Mouse (Mus musculus): ENCODE measurements around the gene Bcas3. TPM values are rescaled to one million over a fixed set of nuclear protein-coding genes. Genes with fewer than 3 reads are reported as not detected.

The Bcas3 gene
- polyA plus RNA-seq, 1 experiment from 2014 or later, result 18.1 TPM

DNA sequence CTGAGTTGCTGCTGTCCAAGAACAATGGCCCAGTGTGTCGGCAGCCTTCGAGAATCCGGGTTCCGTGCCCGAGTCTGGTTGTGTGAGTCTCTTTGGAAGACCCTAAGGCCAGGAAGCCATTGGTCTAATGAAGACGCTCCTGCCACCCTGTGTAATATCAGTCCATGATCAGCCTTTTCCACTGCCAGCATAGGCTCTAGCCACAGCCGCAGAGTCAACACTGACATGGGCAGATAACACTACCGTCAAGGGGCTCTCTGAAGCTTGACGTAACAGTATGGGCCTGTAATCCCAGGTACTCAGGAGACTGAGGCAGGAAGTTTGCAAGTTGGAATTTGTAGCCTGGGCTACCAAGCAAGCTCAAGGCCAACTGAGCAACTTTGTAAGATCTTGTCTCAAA lies 405.9 kb downstream of the Bcas3 start:
- peak; percentile 67; the same call in 1 of the 2 replicates for ATAC-seq (ENCODE audit: insufficient read depth)
- 41% methylated on average over 9 of the region's 9 CpGs for WGBS (ENCODE audit: insufficient replicate concordance)

DNA sequence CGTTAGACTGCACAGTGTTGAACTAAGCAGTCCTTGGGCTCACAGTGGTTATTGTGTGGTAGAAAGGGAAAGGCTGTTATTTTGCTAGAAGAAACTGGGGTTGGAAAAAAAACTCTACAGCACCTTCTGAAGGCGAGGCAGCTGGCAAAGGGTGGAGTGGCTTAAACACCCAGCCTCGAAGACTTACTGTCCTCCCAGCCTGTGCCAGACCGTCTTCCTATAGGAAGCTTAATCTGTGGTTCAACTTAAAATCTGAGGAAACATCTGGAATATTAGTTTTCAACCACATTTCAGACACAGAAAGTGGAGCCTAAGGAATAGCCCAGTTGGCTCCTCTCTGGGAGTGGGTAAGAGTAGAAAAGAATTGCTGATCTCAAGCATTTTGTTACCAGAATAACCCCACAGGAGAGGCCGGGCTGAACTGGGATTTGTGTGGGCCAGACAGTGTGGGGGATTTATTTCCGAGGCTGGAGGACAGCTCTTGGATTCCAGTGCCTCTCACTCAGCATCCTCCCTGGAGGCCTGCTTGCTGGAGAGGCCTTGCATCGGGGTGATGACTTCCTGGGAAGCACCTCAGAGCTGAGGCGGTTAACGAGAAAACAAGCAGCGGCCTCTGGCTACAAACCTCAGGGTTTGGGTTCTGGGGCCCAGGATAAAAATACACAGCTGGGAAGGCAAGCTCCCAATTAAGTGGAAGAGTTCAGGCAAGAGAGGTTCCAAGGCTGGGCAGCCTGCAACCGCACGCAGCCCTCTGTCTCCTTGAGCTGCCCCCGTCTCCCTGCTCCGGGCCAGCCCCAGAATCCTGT lies 406.9 kb downstream of the Bcas3 start:
- H3K4me1 ChIP-seq (replicated peaks), result peaks cover 22% of the 10 kb centered on the region
- H3K27me3 ChIP-seq, result peaks cover 80% of the 10 kb centered on the region
- no peak overlapping the region for H3K4me3 ChIP-seq (replicated peaks)
- no peaks in the 10 kb centered on the region for H3K36me3 ChIP-seq (replicated peaks)
- no peaks in the 10 kb centered on the region for H3K9me3 ChIP-seq (replicated peaks)
- no peak overlapping the region for H3K9ac ChIP-seq
- peak overlapping the region; percentile 3; the same call in 1 of the 2 replicates for H3K27ac ChIP-seq (replicated peaks)
- no peak overlapping the region for H3K4me2 ChIP-seq
- no peak for ATAC-seq (ENCODE audit: insufficient read depth)
- WGBS (ENCODE audit: insufficient replicate concordance), result 68% methylated on average over 14 of the region's 14 CpGs

More for the DNA sequence above, 405.9 kb downstream of the Bcas3 start:
- Histone ChIP-seq H3K27me3 (peaks cover 79% of the 10 kb centered on the region), H3K36me3 (replicated peaks) (no peaks in the 10 kb centered on the region), H3K27ac (replicated peaks) (no peak overlapping the region), H3K9ac (no peak overlapping the region), H3K4me1 (replicated peaks) (peaks cover 22% of the 10 kb centered on the region), H3K9me3 (replicated peaks) (no peaks in the 10 kb centered on the region), H3K4me3 (replicated peaks) (no peak overlapping the region), H3K4me2 (no peak overlapping the region)

DNA sequence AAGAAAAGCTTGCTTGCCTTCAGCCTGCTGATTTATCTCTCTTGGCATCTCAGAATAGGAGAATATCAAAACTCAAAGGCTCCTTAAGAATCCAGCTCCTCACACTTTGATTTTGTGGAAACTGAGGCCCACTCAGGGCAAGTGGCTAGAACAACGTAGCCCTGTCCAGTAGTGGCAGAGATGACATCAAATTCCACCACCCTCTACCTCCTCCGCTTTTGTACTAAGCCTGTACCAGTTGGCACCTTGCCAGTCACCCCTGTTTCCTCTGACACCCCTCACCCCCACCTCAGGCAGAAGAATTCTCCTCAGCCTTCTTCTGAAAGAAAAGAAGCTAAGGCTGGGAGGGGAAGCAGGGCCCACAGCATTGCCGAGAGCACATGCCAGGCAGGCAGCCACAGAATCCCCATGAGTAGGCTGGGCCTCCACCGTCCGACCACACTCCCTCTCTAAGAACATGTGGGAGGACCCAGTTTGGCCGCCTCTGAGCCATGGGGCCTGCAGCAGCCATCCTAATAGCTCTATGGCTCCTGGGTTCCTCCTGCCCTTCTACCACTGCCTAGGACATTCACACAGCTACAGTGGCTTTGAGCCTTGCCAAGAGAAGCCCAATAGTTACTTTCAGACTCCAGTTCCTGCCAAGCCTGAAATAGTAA lies 407.6 kb downstream of the Bcas3 start:
- no peaks in the 10 kb centered on the region for H3K9me3 ChIP-seq (replicated peaks)
- H3K9ac ChIP-seq, result no peak overlapping the region
- no peak for ATAC-seq (ENCODE audit: insufficient read depth)
- peaks cover 79% of the 10 kb centered on the region for H3K27me3 ChIP-seq
- whole genome bisulfite sequencing (ENCODE audit: insufficient replicate concordance), result 50% methylated on average over 6 of the region's 6 CpGs
- H3K36me3 ChIP-seq (replicated peaks), result no peaks in the 10 kb centered on the region
- no peak overlapping the region; the same call in 1 of the 2 replicates for H3K27ac ChIP-seq (replicated peaks)
- no peak overlapping the region for H3K4me3 ChIP-seq (replicated peaks)
- no peak overlapping the region for H3K4me2 ChIP-seq
- peaks cover 22% of the 10 kb centered on the region for H3K4me1 ChIP-seq (replicated peaks)

DNA sequence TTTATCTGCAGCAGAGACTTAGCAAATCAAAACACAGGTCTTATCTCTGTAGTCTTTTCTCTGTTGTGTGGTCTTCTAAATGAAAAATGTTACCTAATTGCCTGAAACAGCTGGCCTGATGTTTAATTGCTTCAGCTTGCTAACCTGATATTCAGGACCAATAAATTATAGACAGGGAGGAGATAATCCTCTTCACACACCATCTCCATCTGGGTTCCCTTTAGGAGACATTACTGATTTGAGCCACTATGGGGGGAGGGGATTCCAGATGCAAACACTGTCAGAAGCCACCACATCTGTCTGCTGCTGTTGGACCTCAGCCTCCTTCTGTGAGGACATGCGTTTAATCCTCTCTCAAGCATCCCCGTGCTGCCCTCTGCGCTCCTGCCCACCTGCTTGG lies 408.2 kb downstream of the Bcas3 start:
- no peak for ATAC-seq (ENCODE audit: insufficient read depth)
- Histone ChIP-seq H3K27ac (replicated peaks) (no peak overlapping the region), H3K9ac (no peak overlapping the region), H3K36me3 (replicated peaks) (no peaks in the 10 kb centered on the region), H3K4me2 (no peak overlapping the region), H3K27me3 (peaks cover 79% of the 10 kb centered on the region), H3K4me3 (replicated peaks) (no peak overlapping the region), H3K4me1 (replicated peaks) (peaks cover 22% of the 10 kb centered on the region), H3K9me3 (replicated peaks) (no peaks in the 10 kb centered on the region)
- WGBS (ENCODE audit: insufficient replicate concordance), result 69% methylated on average over 3 of the region's 3 CpGs

DNA sequence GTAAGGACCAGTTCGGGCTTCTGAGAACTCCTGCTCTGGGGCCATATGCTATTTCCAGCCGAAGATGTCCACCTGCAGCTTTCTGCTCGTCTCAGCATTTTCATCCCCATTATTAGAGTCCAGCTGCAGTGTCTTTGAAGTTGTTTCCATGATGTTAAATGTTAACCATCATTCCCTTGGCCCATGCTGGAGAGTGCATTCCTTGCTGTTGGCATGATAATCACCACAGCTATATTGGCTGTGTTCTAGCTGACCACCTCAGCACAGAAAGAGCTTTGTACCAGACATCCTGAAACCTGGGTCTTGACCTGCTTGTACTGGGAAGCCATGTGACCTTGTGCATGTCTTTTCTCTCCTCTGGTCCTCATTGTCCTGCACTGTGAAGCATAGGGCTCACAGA lies 410.7 kb downstream of the Bcas3 start:
- Histone ChIP-seq H3K4me1 (replicated peaks) (peaks cover 19% of the 10 kb centered on the region), H3K4me2 (no peak overlapping the region), H3K9me3 (replicated peaks) (no peaks in the 10 kb centered on the region), H3K36me3 (replicated peaks) (no peaks in the 10 kb centered on the region), H3K27ac (replicated peaks) (no peak overlapping the region), H3K9ac (no peak overlapping the region), H3K4me3 (replicated peaks) (no peak overlapping the region), H3K27me3 (peaks cover 94% of the 10 kb centered on the region)
- ATAC-seq (ENCODE audit: insufficient read depth), result no peak
- 61% methylated on average over 3 of the region's 3 CpGs for WGBS (ENCODE audit: insufficient replicate concordance)

DNA sequence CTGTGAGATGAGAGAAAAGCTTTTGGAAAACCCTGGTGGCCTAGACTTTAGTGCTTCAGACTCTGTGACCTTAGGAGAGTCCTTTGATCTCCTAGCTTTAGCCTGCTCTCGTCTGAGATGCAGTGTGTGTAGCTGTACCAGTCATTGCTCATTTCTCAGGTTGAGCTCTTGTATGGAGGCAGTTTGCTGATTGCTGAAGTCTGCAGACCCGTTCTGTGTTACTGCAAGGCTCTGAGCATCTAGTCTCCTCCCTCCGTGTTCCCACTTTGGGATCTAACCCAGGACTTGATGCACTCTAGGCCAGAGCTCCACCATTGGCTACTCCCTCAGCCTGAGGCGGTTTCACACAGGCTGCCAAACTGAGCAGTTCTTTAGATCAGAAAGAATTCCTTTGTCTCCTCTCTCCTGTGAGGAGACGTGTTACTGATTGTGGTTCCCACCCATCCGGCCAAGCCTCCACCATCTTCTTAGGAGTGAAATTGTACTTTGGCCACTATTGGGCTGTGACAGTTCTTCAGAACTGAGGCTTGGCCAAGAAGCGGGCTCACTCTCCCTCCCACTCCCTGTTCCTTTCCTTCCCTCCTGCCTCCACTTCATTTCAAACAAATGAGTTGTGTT lies 413.2 kb downstream of the Bcas3 start:
- no peak for ATAC-seq (ENCODE audit: insufficient read depth)
- no peak overlapping the region for H3K9ac ChIP-seq
- no peak overlapping the region for H3K4me2 ChIP-seq
- 46% methylated on average over 7 of the region's 7 CpGs for WGBS (ENCODE audit: insufficient replicate concordance)
- H3K27ac ChIP-seq (replicated peaks), result no peak overlapping the region
- H3K27me3 ChIP-seq, result peaks cover 94% of the 10 kb centered on the region
- no peaks in the 10 kb centered on the region for H3K9me3 ChIP-seq (replicated peaks)
- H3K4me1 ChIP-seq (replicated peaks), result peaks cover 16% of the 10 kb centered on the region
- no peak overlapping the region for H3K4me3 ChIP-seq (replicated peaks)
- H3K36me3 ChIP-seq (replicated peaks), result no peaks in the 10 kb centered on the region

DNA sequence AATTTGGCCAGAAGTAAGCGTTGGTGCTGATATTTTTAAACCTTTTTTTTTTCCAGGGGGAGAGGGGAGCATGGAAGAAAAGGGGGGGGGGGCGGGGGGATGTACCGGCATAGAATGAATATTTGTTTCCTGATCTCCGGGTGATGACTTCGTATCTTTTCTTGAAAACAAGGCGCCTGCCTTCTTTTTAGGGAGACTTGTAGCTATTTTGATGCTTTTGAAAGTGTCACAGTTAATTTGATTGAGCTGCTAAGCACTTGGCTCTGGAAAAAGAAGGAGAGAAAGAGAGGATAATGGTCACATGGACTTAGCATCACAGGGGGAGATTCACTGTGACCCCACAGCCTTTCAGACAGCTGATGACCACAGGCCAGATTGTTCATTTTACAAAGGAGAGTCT lies 413.8 kb downstream of the Bcas3 start:
- no peak for ATAC-seq (ENCODE audit: insufficient read depth)
- no peak overlapping the region for H3K27ac ChIP-seq (replicated peaks)
- H3K36me3 ChIP-seq (replicated peaks), result no peaks in the 10 kb centered on the region
- no peak overlapping the region for H3K4me2 ChIP-seq
- no peak overlapping the region for H3K4me3 ChIP-seq (replicated peaks)
- no peaks in the 10 kb centered on the region for H3K9me3 ChIP-seq (replicated peaks)
- H3K27me3 ChIP-seq, result peaks cover 94% of the 10 kb centered on the region
- H3K4me1 ChIP-seq (replicated peaks), result peaks cover 16% of the 10 kb centered on the region
- H3K9ac ChIP-seq, result no peak overlapping the region
- 64% methylated on average over 6 of the region's 6 CpGs for WGBS (ENCODE audit: insufficient replicate concordance)

DNA sequence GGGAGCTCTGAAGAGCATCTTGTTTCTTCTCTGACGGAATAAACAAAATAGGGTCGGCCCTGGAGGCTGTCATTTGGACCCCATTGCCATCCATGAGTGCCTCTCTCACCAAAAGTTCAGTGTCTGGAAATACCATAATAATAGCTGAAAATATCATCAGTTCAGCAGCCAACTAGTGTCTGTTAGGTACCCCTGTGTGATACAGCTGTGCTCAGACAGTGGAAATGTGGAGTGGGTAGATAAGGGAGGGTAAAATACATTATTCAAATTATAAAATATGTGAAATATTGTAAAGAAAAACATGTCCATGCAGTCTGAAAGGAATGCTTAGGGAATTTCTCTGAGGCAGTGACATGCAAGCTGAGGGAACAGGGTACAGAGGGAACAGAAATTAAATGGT lies 416.8 kb downstream of the Bcas3 start:
- ATAC-seq (ENCODE audit: insufficient read depth), result 0 out of 2 replicates have a peak, but pooled peaks have one; percentile 47
- 70% methylated on average over 2 of the region's 2 CpGs for WGBS (ENCODE audit: insufficient replicate concordance)
- Histone ChIP-seq H3K4me1 (replicated peaks) (peaks cover 16% of the 10 kb centered on the region), H3K36me3 (replicated peaks) (no peaks in the 10 kb centered on the region), H3K9me3 (replicated peaks) (no peaks in the 10 kb centered on the region), H3K27me3 (peaks cover 95% of the 10 kb centered on the region), H3K4me2 (no peak overlapping the region), H3K9ac (no peak overlapping the region), H3K4me3 (replicated peaks) (no peak overlapping the region), H3K27ac (replicated peaks) (0 out of 2 replicates have a peak overlapping the region, but pooled peaks have one; percentile 3)

DNA sequence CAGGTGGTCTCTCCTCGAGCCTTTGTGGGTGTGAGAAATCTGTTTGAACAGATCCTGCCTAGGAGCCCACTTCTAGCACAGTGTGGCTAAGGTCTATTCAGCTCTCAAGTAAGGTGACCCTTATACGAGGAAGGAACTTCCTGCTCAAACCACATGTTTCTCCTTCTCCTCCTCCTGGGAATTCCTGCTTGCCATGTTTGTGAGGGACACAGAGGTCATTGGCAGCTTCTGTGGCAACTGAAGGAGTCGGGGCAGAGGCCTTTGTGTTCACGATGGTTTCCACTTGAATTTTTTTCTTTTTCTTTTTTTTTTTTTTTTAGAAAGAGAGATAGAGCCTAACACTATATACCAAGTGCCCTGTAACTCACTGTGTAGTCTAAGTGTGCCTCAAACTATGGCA lies 420.4 kb downstream of the Bcas3 start:
- Histone ChIP-seq H3K4me2 (no peak overlapping the region), H3K4me1 (replicated peaks) (peaks cover 32% of the 10 kb centered on the region), H3K36me3 (replicated peaks) (no peaks in the 10 kb centered on the region), H3K4me3 (replicated peaks) (no peak overlapping the region), H3K9ac (no peak overlapping the region), H3K9me3 (replicated peaks) (no peaks in the 10 kb centered on the region), H3K27ac (replicated peaks) (no peak overlapping the region), H3K27me3 (peaks cover 97% of the 10 kb centered on the region)
- no peak for ATAC-seq (ENCODE audit: insufficient read depth)
- WGBS (ENCODE audit: insufficient replicate concordance), result 27% methylated on average over 4 of the region's 4 CpGs

DNA sequence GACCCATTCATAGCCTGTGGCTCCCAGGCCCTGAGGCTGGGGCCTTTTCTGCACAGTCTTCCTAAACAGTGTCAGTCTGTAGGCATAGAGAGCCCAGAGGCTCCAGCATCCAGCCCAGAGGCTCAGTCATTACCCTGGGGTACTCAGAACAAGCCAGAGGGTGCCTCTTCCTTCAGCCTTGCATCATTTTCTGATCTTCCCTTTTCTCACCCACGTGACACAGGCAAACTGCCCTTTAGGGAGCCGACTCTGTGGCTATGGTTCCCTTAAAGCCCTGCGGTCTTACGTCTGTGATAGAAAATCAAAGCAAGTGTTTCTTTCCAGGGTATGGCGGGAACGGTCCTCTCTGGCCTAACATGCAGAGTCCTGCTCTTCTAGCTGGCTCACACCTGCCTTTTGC lies 421.7 kb downstream of the Bcas3 start:
- Histone ChIP-seq H3K4me1 (replicated peaks) (peaks cover 23% of the 10 kb centered on the region), H3K9ac (no peak overlapping the region), H3K27ac (replicated peaks) (no peak overlapping the region), H3K4me2 (no peak overlapping the region), H3K4me3 (replicated peaks) (no peak overlapping the region), H3K27me3 (peaks cover 98% of the 10 kb centered on the region), H3K9me3 (replicated peaks) (no peaks in the 10 kb centered on the region), H3K36me3 (replicated peaks) (no peaks in the 10 kb centered on the region)
- no peak for ATAC-seq (ENCODE audit: insufficient read depth)
- 42% methylated on average over 6 of the region's 6 CpGs for WGBS (ENCODE audit: insufficient replicate concordance)

DNA sequence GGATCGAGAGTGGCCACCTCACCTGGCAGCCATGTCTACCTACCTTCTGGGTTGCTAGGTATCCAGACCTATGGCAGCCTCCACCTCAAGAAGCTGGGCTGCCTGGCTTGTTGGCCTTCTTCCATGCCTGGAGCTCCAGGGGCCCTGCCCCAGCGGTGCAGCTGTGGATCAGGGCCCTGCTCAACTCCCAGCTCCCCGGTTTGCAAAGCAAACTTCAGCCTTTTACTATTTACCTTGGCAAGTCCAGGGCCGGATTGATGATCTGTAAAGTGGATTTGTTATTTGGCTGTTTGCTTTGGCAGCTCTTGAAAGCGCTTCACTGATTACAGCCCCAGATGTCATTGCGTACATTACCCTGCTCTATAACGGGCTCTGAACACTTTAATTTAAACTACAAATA lies 422.5 kb downstream of the Bcas3 start:
- H3K4me2 ChIP-seq, result no peak overlapping the region
- H3K36me3 ChIP-seq (replicated peaks), result no peaks in the 10 kb centered on the region
- H3K9ac ChIP-seq, result no peak overlapping the region
- H3K4me1 ChIP-seq (replicated peaks), result peaks cover 16% of the 10 kb centered on the region
- no peak overlapping the region for H3K27ac ChIP-seq (replicated peaks)
- WGBS (ENCODE audit: insufficient replicate concordance), result 51% methylated on average over 7 of the region's 7 CpGs
- no peak for ATAC-seq (ENCODE audit: insufficient read depth)
- H3K9me3 ChIP-seq (replicated peaks), result no peaks in the 10 kb centered on the region
- H3K4me3 ChIP-seq (replicated peaks), result no peak overlapping the region
- H3K27me3 ChIP-seq, result peaks cover 99% of the 10 kb centered on the region

Data from liver, embryonic 15.5 days (tissue).